Mouse (Mus musculus): ENCODE data around the gene Pbld1. TPM values are rescaled to one million over a fixed set of nuclear protein-coding genes. Genes with fewer than 3 reads are reported as not detected.

Pbld1 gene
- polyA plus RNA-seq, 2 experiments from 2014 or later, result not detected

DNA sequence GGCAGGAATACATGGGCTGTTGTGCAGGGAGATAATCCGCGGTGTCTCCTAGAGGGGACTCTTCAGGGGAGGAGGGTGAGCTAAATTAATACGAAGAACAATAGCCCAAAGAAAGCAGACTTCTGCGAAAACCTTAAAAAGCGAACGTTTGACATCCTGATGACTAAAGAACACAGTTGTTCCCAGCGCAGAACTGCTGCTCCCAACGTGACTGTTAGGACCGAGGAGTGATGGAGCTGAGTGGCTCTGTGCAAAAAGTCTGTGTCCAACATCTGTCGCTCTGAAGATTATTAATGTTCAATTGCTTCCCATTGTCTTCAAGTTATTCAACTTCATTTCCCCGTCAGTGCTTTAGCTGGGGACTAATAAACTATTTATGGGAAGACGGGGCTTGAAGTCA lies 38.2 kb downstream of the Pbld1 start:
- ATAC-seq, result no peak

DNA sequence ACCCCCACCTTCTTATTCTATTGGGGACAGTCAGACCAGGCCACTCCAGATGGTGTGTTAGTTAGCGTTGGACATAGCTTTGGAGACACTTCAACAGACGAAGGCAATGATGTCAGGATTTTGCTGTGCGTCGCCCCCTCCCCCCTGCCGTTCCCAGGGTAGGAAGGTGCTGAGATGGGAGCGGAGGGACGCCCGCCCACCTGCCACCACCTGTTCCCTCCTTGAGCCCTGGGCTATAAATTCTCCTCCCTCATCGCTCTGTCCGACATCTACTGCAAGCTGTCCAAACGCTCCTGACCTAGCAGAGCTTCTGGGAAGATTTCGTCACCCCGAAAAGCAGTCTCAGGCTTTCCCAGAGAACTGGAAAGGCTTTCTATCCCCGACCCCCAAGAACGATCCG lies 39.6 kb downstream of the Pbld1 start, which contains the start of gene Atoh7:
Atoh7 (plus strand) TSS at position 131 of the 400 bp plus-strand sequence.
- no peak for ATAC-seq

DNA sequence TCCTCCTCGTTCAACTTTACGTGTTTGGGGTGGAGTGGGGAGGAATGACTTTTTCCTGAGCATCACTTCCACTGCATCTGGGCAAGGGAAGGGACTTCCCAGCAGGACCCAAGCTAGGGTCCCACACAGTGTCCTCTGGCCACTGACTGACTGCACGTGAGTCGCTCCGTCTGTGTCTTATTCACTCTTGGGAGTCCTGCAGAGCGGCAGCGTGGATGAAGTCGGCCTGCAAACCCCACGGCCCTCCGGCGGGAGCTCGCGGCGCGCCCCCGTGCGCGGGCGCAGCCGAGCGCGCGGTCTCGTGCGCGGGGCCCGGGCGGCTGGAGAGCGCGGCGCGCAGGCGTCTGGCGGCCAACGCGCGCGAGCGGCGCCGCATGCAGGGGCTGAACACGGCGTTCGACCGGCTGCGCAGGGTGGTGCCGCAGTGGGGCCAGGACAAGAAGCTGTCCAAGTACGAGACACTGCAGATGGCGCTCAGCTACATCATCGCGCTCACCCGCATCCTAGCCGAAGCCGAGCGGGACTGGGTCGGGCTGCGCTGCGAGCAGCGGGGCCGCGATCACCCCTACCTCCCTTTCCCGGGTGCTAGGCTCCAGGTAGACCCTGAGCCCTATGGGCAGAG lies 40.1 kb downstream of the Pbld1 start:
- no peak for ATAC-seq

DNA sequence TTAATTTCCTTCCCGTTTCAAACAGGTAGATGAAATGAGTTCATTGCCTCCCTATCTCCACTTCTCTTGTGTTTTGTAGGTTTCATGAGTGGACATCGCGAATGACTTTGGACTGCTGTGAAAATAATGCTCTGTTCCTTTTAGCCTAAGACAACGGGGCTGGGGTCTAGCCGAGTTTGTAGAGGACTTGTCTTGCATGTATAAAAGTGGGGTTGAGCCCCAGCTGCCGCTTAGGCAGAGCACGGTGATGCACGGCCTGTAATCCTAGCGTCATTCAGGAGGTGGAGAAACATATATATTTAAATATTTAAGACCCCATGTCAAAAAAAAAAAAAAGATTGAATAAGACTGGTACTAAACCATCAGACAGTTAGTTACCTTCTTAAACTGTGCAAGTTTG lies 40.7 kb downstream of the Pbld1 start:
- no peak for ATAC-seq

DNA sequence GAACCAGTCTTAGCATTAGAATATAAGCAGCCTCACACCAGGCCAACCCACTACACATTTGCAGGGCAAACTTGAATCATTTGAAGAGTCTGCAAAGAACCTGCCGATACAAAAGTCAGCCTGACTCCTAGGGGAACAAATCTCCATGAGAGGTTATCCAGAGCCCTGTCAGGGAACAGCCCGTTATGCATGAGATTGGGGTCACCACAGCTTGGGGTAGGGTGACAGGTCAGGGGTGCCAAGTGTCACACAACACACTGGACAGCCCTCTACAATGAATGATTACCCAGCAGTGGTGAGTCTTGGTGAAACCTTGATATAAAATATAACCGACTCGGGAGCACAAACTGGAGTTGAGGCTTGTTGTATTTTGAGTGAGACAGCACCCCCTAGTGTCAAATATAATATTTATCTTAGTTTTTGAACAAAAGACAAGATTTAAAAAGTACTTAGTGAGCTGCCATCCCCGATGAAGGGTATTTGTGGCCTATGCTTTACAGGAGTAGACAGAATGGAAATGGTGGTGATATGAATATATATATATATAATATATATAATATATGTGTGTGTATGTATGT lies 53.2 kb downstream of the Pbld1 start:
- ATAC-seq, result no peak

DNA sequence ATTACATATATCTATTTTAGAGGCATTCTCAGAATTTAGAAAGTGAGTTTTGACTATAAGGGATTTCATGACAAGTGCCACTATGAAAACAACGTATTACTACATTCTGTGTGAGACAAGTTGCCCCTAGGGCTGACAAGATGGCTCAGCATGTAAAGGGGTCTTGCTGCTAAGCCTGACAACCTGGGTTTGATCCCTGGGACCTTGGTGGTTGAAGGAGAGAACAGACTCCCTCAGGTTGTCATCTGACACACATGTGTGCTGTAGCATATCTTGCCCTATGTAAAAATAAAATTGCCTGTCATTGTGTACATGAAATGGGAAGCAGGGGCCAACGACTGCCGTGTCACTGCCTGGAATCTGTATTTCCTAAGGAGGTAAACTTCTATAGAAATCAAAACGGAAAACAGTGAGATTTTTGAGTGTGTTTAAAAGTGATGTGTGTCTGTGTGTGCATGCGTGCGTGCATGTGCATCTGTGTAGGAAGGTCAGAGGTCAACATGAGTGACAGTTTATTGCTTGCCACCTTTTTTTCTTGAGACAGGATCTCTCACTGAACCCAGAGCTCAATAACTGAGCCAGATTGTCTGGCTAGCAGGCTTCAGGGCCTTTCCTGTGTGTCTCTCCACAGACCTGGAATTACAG lies 53.9 kb downstream of the Pbld1 start:
- no peak for ATAC-seq

DNA sequence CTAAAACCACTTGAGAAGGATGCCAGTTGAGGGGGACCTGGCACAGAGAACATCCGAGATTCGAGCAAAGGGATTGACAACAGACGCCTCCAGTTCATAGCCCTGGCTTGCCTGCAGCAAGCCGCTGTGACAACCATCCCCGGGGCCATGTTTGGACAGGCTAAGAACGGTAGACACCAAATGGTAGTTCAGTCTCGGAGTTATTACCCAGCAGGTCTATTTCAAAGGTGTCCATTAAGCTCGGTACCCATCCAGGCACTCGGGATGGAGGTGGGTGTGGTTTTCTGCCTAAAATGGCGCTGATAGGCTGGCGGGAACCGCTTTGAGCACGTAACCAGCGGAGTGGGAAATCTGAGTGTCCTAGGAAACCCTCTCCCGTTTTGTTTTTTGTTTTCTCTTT lies 55.9 kb downstream of the Pbld1 start:
- no peak for ATAC-seq

DNA sequence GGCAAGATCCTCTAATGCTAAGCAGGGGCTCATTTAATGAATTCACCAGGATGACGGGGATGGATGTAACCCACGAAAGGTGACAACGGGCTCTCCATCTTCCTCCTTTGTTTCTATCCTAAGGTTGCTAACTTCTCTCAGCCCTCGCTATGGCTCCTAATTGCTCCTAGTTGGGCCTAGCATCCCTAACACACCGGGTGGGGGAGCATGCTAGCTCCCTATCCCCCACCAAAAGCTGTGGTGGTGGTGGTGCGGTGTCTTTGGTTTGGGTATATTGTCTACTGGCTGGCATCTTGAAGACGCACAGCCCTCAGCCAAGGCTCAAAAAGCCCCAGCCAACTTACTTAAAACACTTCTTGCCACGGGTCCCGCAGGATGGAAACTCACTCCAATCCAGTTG lies 56.4 kb downstream of the Pbld1 start:
- ATAC-seq, result no peak

DNA sequence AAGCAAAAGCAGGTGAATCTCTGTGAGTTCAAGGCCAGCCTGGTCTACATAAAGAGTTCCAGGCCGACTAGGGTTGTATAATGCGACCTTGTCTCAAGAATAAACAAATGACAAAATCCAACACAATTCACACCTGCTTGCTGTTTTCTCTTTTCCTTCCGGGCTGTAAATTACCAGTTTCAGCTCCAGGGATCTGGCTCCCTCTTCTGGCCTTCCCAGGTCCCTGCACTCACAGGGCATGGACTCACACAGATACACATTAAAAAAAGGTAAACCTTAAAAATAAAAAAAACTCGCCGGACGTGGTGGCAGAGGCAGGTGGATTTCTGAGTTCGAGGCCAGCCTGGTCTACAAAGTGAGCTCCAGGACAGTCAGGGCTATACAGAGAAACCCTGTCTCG lies 57.6 kb downstream of the Pbld1 start:
- no peak for ATAC-seq

DNA sequence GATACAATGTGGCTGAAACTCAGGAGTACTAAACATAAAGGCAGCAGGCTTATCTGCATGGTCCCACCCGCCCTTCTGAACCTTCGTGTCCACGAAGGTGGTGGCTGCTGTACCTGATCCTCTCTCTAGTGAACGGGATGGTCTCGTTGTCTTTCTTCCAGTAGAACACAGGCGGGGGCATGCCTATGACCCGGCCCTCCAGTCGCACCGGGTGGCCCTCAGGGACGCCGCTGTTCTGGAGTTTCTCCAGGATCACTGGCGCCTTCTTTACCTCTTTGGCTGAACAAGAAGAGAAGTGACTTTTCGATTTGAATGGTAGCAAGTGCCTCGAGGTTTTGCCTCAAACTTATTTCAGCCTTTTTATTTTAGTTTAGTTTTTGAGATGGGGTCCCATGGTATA lies 60.0 kb downstream of the Pbld1 start:
- no peak for ATAC-seq

DNA sequence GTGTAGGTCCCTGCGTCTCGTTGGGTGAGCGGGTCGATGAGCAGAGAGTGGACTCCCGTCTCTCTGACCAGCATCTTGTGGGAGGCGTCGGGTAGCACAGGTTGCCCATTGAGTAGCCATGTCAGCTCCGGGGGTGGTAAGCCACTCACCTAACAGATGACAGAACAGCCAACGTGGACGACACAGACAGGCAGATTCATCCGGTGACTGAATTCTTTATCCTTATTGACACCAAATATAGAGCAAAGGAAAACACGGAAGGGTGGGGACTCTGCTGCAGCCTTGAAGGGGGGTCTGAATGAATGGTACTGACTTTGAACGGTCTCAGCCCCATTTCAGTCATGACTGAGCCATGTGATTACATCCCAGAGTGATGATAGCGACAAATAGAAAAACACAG lies 62.0 kb downstream of the Pbld1 start:
- ATAC-seq, result no peak

DNA sequence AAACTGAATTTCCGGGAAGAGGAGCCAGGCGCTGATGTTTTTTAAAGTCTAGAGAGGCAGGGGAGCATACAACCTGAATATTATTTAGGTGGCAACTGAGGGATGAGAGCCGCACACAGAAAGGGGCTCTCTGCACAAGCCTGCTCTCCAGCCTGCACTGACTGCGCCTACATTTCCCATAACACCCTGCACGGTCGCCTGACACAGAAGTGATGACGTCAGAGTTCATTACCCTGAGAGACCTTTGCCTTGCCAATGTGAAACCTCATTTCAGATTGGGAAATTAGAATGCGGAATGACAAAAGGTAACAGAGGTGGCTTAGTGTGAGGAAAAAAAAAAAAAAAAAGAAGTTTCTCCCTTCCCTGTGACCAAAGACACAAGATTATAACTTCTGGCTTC lies 62.6 kb downstream of the Pbld1 start:
- no peak for ATAC-seq

DNA sequence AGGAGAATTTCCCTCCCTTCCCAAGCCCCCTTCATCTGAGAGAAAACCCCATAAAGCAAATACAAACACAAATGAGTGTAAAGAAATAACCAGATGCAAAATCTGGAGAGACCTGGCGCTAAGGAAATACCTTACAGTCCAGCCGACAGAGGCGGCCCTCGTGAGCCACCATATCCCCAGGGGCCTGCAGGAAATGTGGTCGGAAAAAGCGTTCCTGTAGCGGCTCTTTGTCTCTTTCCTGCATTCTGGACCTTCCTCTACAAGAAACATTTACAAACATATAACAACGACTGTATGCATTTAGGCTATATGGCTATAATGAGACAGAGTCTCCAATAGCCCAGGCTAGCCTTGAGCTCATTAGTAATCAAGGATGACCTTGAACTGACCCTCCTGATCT lies 63.2 kb downstream of the Pbld1 start:
- no peak for ATAC-seq

DNA sequence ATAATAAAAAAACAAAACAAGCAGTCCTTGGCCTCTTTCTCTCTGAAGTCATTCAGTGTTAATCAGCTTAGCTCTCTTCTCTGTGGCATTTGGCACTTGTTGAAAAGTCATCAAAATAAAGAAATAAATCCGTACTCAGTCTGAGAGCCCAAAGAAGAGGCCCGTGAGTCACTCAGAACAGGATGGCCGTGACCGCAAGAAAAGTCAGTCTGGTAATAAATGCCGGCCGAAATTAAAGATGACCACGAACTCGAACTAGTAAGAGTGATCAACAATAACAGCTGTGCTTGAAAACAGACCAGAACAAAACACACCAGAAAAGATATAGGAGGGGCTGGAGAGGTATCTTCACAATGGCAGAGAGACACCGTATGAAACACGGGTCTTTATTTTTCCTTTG lies 64.1 kb downstream of the Pbld1 start:
- ATAC-seq, result no peak

DNA sequence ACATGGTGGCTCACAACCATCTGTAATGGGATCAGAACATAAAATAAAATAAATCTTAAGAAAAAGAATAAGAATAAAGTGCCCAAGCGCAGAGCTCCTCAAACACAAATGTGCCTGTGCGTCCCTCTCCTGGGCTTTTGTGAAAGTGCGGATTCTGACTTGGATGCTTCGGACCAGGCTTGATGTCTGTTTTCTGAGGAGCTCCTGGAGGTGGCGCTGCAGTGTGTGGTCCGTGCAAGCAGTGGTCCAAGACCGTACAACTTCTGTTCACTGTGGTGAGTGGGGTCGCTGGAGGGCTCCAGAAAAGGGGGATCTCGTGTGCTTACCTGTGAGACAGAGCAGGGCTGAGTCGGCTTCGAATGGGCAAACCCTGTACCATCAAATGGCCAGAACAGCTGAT lies 65.4 kb downstream of the Pbld1 start:
- no peak for ATAC-seq

DNA sequence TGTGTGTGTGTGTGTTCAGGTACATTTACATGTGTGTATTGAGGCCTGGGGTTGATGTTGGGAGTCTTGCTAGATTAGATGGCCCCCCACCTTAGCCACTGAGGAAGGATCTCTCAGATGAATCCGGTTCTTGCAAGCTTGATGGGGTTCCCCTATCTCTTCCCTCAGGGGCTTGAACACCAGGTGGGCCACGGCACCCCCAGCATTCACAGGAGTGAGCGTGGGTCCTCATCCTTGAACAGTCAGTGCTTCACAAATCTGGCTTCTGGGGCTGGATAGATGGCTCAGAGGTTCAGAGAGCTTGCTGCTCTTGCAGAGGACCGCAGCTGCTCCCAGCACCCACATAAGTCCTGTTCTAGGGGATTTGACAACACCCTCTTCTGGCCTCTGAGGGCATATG lies 66.2 kb downstream of the Pbld1 start:
- ATAC-seq, result no peak

DNA sequence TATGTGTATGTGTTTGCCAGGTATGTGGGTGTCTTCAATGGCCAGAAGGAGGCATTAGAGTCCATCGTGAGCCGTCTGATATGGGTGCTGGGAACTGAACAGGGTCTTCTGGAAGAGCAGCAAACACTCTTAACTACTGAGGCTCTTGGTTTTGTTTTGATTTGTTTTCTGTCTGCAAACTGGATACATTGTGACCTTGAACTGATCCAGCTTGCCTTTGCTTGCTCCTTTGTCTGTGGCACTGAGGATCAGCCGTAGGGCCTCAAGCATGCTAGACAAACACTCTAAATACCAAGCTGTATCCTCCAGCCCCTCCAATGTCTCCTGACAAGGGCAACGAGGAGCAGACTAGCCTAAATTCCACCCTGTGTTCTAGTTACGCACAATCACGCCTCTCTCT lies 67.2 kb downstream of the Pbld1 start:
- ATAC-seq, result no peak

Other genes with a start within 250 kb of the Pbld1 start
- 1 to 10 TPM; 5.1 to 6.3 TPM for gene Tet1, start 151.2 kb upstream of the Pbld1 start, polyA plus RNA-seq (2017; shearing (Covaris generic))
- 1 to 10 TPM; 3.2 to 3.5 TPM for gene Slc25a16, start 139.5 kb upstream of the Pbld1 start, polyA plus RNA-seq (2017; shearing (Covaris generic))
- 1 to 10 TPM; 4.6 to 5.2 TPM for gene Dna2, start 113.1 kb upstream of the Pbld1 start, polyA plus RNA-seq (2017; shearing (Covaris generic))
- gene Rufy2, start 79.9 kb upstream of the Pbld1 start, polyA plus RNA-seq (2017; shearing (Covaris generic)), result 10 to 100 TPM; 35.9 to 36.7 TPM
- 10 to 100 TPM; 66.3 to 75.6 TPM for gene Hnrnph3, start 35.9 kb upstream of the Pbld1 start, polyA plus RNA-seq (2017; shearing (Covaris generic))
- gene Pbld2, start 35.8 kb upstream of the Pbld1 start, polyA plus RNA-seq (2017; shearing (Covaris generic)), result under 1 TPM in 1 of 2 experiments, not detected in 1; 0.44 TPM
- not detected for gene Atoh7, start 39.5 kb downstream of the Pbld1 start, polyA plus RNA-seq (2017; shearing (Covaris generic))
- under 1 TPM in 1 of 2 experiments, not detected in 1; 0.12 TPM for gene Mypn, start 143.8 kb downstream of the Pbld1 start, polyA plus RNA-seq (2017; shearing (Covaris generic))
- 10 to 100 TPM; 76.2 to 80.8 TPM for gene Herc4, start 183.6 kb downstream of the Pbld1 start, polyA plus RNA-seq (2017; shearing (Covaris generic))

Measured in activated CD4-positive, CD25-positive, alpha-beta regulatory T cell, adult 4 months (primary cell).